Mouse (Mus musculus): ENCODE results near the gene Vmn2r82.
"Not testable (repeated sequence)": the region's sequence is repeated elsewhere in the genome, so short reads cannot be mapped to it uniquely, and the experiment has no call there.

Gene Vmn2r82

GRCm38 (mm10) chr10:79356220-79356619, at the start of gene Vmn2r82:
TSS of gene Vmn2r82 (plus strand) at chr10:79356520.
- not testable (repeated sequence) for DNase-seq (ENCODE audit: low read depth, low spot score)

- not testable (repeated sequence) for DNase-seq (ENCODE audit: low read depth, low spot score)
Measured at GRCm38 (mm10) chr10:79322033-79322736, 34.1 kb upstream of the Vmn2r82 start.

GRCm38 (mm10) chr10:79322737-79323086, 33.6 kb upstream of the Vmn2r82 start:
- no peak for DNase-seq (ENCODE audit: low read depth, low spot score)

- not testable (repeated sequence) for DNase-seq (ENCODE audit: low read depth, low spot score)
Measured at GRCm38 (mm10) chr10:79399946-79400700, 43.8 kb downstream of the Vmn2r82 start.

GRCm38 (mm10) chr10:79417142-79417771, 60.9 kb downstream of the Vmn2r82 start:
- peak; percentile 10 for DNase-seq (ENCODE audit: low read depth, low spot score)

- not testable (repeated sequence) for DNase-seq (ENCODE audit: low read depth, low spot score)
Measured at GRCm38 (mm10) chr10:79417772-79418170, 61.5 kb downstream of the Vmn2r82 start.

- DNase-seq (ENCODE audit: low read depth, low spot score), result not testable (repeated sequence)
Measured at GRCm38 (mm10) chr10:79435141-79435820, 79.0 kb downstream of the Vmn2r82 start.

All from 3T3-L1 (cell line).